Comparison of ENCODE assay signal across 10 mouse cellular contexts in genomic region chr1:111633860-111634460, GRCm38 (mm10).
DNase-seq lines count a peak whose midpoint lies in the region; ATAC-seq and TF ChIP-seq lines count a peak whose summit lies in the region.
"Had no signal": no experiment of that assay in that cellular context is flagged by ENCODE, and none has a peak within 500 bp of the region (broad histone marks: within the 10 kb centered on the region; RNA-seq: fewer than 3 reads in every experiment).

No protein-coding gene starts in this region.

- no peak overlapping the region for H3K4me2 ChIP-seq in kidney, embryonic 14.5 days (replicated peaks; ENCODE audit: low read depth, low read length)
- no peak overlapping the region for H3K4me2 ChIP-seq in intestine, postnatal 0 days (replicated peaks; ENCODE audit: low read depth)
- H3K4me2 ChIP-seq: liver, embryonic 13.5 days had no signal

- no peak for ATAC-seq in kidney, embryonic 14.5 days (ENCODE audit: low FRiP score, low TSS enrichment)
- ATAC-seq in intestine, postnatal 0 days: no peak
- ATAC-seq in megakaryocyte, adult 5-6 weeks (ENCODE audit: poor library complexity, severe bottlenecking): no peak
- ATAC-seq: activated CD4-positive, CD25-positive, alpha-beta regulatory T cell, adult 4 months had no signal

- H3K9ac ChIP-seq in kidney, embryonic 14.5 days (ENCODE audit: low read depth, low read length): no peak overlapping the region
- H3K9ac ChIP-seq in intestine, postnatal 0 days (ENCODE audit: low read depth, low read length): no peak overlapping the region
- H3K9ac ChIP-seq: liver, embryonic 13.5 days had no signal

- H3K4me1 ChIP-seq in kidney, embryonic 14.5 days (ENCODE audit: control insufficient read depth, insufficient read depth, low read length): no peaks in the 10 kb centered on the region
- H3K4me1 ChIP-seq in intestine, postnatal 0 days (replicated peaks; ENCODE audit: control insufficient read depth, insufficient read depth, low read length): no peaks in the 10 kb centered on the region
- H3K4me1 ChIP-seq: liver, embryonic 13.5 days had no signal

- H3K36me3 ChIP-seq in kidney, embryonic 14.5 days (ENCODE audit: control insufficient read depth, insufficient read depth, low read length): no peaks in the 10 kb centered on the region
- no peaks in the 10 kb centered on the region for H3K36me3 ChIP-seq in intestine, postnatal 0 days (ENCODE audit: control insufficient read depth, insufficient read depth)
- H3K36me3 ChIP-seq: liver, embryonic 13.5 days had no signal

- TF ChIP-seq CTCF in brain, embryonic 14.5 days (IDR thresholded peaks at IDR 0.05; ENCODE audit: borderline replicate concordance, extremely low read depth, insufficient read depth, insufficient read length): no peak
- TF ChIP-seq CTCF in intestine, postnatal 0 days (IDR thresholded peaks at IDR 0.05; ENCODE audit: low read depth): peak; percentile 67

- no peaks in the 10 kb centered on the region for H3K27me3 ChIP-seq in kidney, embryonic 14.5 days (ENCODE audit: control insufficient read depth, insufficient read depth, low read length)
- no peaks in the 10 kb centered on the region for H3K27me3 ChIP-seq in intestine, postnatal 0 days (replicated peaks; ENCODE audit: control insufficient read depth, insufficient read depth, low read length)
- H3K27me3 ChIP-seq: liver, embryonic 13.5 days had no signal

- peak; percentile 6 for DNase-seq in kidney, adult 9 months
- peak; percentile 44 for DNase-seq in A20 (ENCODE audit: low read depth, low spot score)
- DNase-seq in brain, embryonic 14.5 days (ENCODE audit: low read depth): peak; percentile 90
- no peak for DNase-seq in spleen, adult 18-20 months
- DNase-seq in frontal cortex, postnatal 14 days (ENCODE audit: low spot score in 2 of 2): no peak
- DNase-seq: liver, embryonic 13.5 days had no signal

- TF ChIP-seq POLR2A in brain, embryonic 14.5 days (IDR thresholded peaks at IDR 0.05; ENCODE audit: borderline replicate concordance, extremely low read depth, insufficient read depth, insufficient read length, poor library complexity, severe bottlenecking): no peak

- H3K4me3 ChIP-seq in kidney, embryonic 14.5 days (ENCODE audit: low read length): no peak overlapping the region
- no peak overlapping the region for H3K4me3 ChIP-seq in intestine, postnatal 0 days (ENCODE audit: low read depth, low read length)
- H3K4me3 ChIP-seq: liver, embryonic 13.5 days had no signal

- WGBS in kidney, embryonic 14.5 days: 65% methylated on average over 3 of the region's 3 CpGs
- WGBS in intestine, postnatal 0 days: 57% methylated on average over 3 of the region's 3 CpGs

- no peak overlapping the region for H3K27ac ChIP-seq in kidney, embryonic 14.5 days (ENCODE audit: low read depth, low read length)
- no peak overlapping the region for H3K27ac ChIP-seq in intestine, postnatal 0 days (ENCODE audit: low read depth, low read length)
- H3K27ac ChIP-seq: liver, embryonic 13.5 days had no signal

- no peaks in the 10 kb centered on the region for H3K9me3 ChIP-seq in kidney, embryonic 14.5 days (ENCODE audit: control insufficient read depth, low read length)
- H3K9me3 ChIP-seq in intestine, postnatal 0 days (ENCODE audit: control insufficient read depth): no peaks in the 10 kb centered on the region
- H3K9me3 ChIP-seq: liver, embryonic 13.5 days had no signal

Comparison
In these comparisons a context has a peak if more than half of its experiments do, and no peak if none do; other contexts are left out.
1. DNase-seq: peak in kidney, adult 9 months (single experiment), A20 (single experiment) and brain, embryonic 14.5 days (single experiment); none in spleen, adult 18-20 months (0 of 2) and frontal cortex, postnatal 14 days (0 of 2).